Mouse (Mus musculus) liver, adult 2 months (tissue): Measurements from ENCODE around the gene Spata31d1d. TPM values are rescaled to one million over a fixed set of nuclear protein-coding genes. Genes with fewer than 3 reads are reported as not detected.
"Not testable (repeated sequence)": the region's sequence is repeated elsewhere in the genome, so short reads cannot be mapped to it uniquely, and the experiment has no call there.

Experiments used
- DNase-seq: peaks from one replicate; pipeline ENCODE4 v3.0.0-alpha.2; 2011; ENCODE audit warnings: low read depth, low spot score; ENCODE audit errors: extremely low read depth
- H3K27ac ChIP-seq: fragments of 200-500 bp; replicated peaks from 2 replicates; pipeline ENCODE4 v1.5.1; 2012; ENCODE audit warnings: low read depth, mild to moderate bottlenecking, control low read depth, inconsistent platforms, low read length; ENCODE audit not compliant: insufficient read depth
- H3K27me3 ChIP-seq: fragments of 200-500 bp; 2 replicates; pipeline ENCODE4 v1.6.1; 2012; ENCODE audit warnings: mild to moderate bottlenecking, moderate library complexity, low read length, inconsistent platforms; ENCODE audit not compliant: control insufficient read depth, insufficient read depth
- H3K36me3 ChIP-seq: fragments of 200-500 bp; 2 replicates; pipeline ENCODE4 v1.6.1; 2012; ENCODE audit warnings: low read length, inconsistent platforms; ENCODE audit not compliant: control insufficient read depth, insufficient read depth
- H3K4me1 ChIP-seq: fragments of 200-500 bp; 2 replicates; pipeline ENCODE4 v1.6.1; 2011; ENCODE audit warnings: low read length; ENCODE audit not compliant: control insufficient read depth, insufficient read depth
- H3K4me3 ChIP-seq: fragments of 200-500 bp; 2 replicates; pipeline ENCODE4 v1.5.1; 2011; ENCODE audit warnings: low read depth, mild to moderate bottlenecking, control low read depth, low read length, moderate library complexity; ENCODE audit not compliant: insufficient read depth
- H3K79me2 ChIP-seq: fragments of 200-500 bp; 2 replicates; pipeline ENCODE4 v1.6.1; 2012; ENCODE audit warnings: inconsistent platforms, mild to moderate bottlenecking, low read length, moderate library complexity; ENCODE audit not compliant: control insufficient read depth, insufficient read depth
- H3K9ac ChIP-seq: fragments of 200-500 bp; 2 replicates; pipeline ENCODE4 v1.6.1; 2012; ENCODE audit warnings: low read depth, mild to moderate bottlenecking, control low read depth, inconsistent platforms, low read length
- CTCF ChIP-seq: fragments of 200-500 bp; IDR thresholded peaks from 2 replicates; pipeline ENCODE4 v1.5.1; 2011; ENCODE audit warnings: low read depth, low read length, control low read depth
- POLR2A ChIP-seq: fragments of 200-500 bp; IDR thresholded peaks from 2 replicates; pipeline ENCODE4 v1.6.1; 2011; ENCODE audit warnings: low read length, control low read depth; ENCODE audit not compliant: insufficient read depth; ENCODE audit errors: extremely low read depth
- WGBS: fragments of 180-500 bp; shearing (Covaris S2); methylation state at CpG from one replicate; pipeline ENCODE4 v1.1.7; 2018; 5-methylcytosine and 5-hydroxymethylcytosine counted together
- polyA plus RNA-seq: library from polyadenylated mRNA; depleted of rRNA; stranded (reverse); fragments of >200 nt; gene quantifications from 2 replicates; pipeline ENCODE4 v1.2.3, GENCODE M21; 2012; rRNA removed
- total RNA-seq: library from RNA; depleted of rRNA; stranded (reverse); fragments of >200 nt; gene quantifications from 2 replicates; pipeline ENCODE4 v1.2.3, GENCODE M21; 2014; rRNA removed

Gene Spata31d1d
- total RNA-seq (not detected in 2 replicates), polyA plus RNA-seq (not detected in 2 replicates)

DNA sequence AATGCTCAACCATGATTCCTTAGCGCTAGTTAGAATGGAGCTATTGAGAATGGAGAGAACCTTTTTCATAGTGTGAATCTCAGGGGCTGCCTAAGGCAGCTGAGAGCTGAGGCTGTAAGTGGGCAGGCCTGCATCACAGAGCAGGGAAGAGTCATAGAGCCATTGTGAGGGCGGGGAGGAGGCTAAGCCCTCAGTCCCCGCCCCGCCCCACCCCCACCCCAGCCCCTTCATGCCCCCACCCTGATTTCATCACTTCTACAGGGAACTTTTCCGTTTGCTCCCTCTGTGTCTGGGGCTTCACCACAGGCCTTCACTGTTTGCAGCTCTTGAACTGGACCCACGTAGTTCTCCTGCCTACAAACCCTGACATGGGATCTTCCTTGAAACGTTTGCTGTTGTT is at the start of gene Spata31d1d:
TSS of gene Spata31d1d (minus strand) at position 101 of the 400 bp plus-strand sequence.
- no peak within 1 kb of the TSS for H3K9ac ChIP-seq
- H3K27ac ChIP-seq, result no peak within 1 kb of the TSS
- no peaks in the 10 kb centered on the region for H3K27me3 ChIP-seq
- 44% methylated on average over 7 of the region's 7 CpGs for WGBS
- TF ChIP-seq POLR2A (no peak), CTCF (no peak)
- no peaks in the 10 kb centered on the region for H3K4me1 ChIP-seq
- no peak for DNase-seq
- H3K4me3 ChIP-seq, result no peak within 1 kb of the TSS
- H3K36me3 ChIP-seq, result no peaks in the 10 kb centered on the region
- no peaks in the 10 kb centered on the region for H3K79me2 ChIP-seq

DNA sequence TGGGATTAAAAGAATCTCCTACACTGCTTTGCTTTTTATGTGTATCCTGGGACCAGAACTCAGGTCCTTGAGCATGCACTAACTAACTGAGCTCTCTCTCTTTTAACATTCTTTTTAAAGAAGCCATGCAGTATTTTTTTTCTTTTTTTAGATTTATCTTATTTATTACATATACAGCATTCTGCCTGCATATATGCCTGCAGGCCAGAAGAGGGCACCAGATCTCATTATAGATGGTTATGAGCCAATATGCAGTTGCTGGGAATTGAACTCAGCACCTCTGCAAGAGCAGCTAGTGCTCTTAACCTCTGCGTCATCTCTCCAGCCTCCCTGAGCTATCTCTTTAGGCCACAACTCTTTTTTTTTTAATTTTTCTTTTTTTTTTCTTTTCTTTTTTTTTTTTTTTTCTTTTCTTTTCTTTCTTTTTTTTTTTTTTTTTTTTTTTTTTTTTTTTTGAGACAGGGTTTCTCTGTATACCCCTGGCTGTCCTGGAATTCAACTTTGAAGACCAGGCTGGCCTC is 48.3 kb upstream of the Spata31d1d start:
- not testable (repeated sequence) for H3K4me3 ChIP-seq, DNase-seq, H3K4me1 ChIP-seq, H3K27me3 ChIP-seq, H3K27ac ChIP-seq, H3K79me2 ChIP-seq, H3K9ac ChIP-seq
- 90% methylated on average over 1 of the region's 1 CpGs for WGBS
- H3K36me3 ChIP-seq, result peaks cover 86% of the 10 kb centered on the region

DNA sequence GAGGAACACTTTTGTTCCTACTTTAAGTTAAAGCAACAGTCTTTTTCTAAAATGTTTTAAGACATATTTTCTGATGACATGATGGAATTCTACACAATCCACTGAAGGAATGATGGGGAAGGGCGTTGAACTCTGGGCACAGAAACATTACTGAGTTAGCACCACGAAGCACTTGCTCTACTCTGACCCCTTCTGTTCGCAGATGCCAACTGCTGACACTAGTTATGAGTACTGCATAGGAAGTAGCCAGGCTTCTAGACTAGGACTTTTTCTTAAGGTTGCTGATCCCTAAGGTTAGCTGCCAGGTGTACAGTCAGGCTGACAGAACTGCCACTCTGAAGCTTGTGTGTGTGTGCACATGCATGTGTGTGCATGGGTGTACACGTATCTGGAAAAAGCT is 47.7 kb upstream of the Spata31d1d start:
- H3K9ac ChIP-seq, result no peak overlapping the region
- no peak for DNase-seq
- no peak for TF ChIP-seq CTCF
- TF ChIP-seq POLR2A, result no peak
- no peaks in the 10 kb centered on the region for H3K27me3 ChIP-seq
- H3K79me2 ChIP-seq, result no peaks in the 10 kb centered on the region
- H3K4me3 ChIP-seq, result no peak overlapping the region
- 70% methylated on average over 4 of the region's 4 CpGs for WGBS
- H3K36me3 ChIP-seq, result peaks cover 81% of the 10 kb centered on the region
- H3K27ac ChIP-seq, result no peak overlapping the region
- H3K4me1 ChIP-seq, result no peaks in the 10 kb centered on the region

DNA sequence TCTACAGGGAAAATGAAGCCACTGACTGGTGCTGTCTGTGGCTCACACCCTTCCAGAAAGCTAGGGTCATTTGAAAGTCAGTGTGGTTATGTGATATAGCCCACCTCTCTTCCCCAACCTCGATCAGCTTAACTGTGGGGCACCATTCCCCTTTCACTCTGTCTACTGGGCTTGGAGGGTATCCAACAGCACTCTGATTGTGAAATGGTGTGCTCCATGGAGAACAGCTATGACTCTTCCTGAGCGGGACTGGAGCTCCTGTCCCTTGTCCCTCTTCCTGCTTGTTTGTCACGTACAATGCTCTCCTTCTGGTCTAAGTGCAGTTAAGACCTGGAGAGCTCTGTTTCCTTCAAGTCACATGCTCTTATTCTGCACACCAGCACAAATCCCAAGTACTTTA is 43.6 kb upstream of the Spata31d1d start:
- no peak for TF ChIP-seq CTCF
- no peak for TF ChIP-seq POLR2A
- Histone ChIP-seq H3K4me3 (no peak overlapping the region), H3K79me2 (no peaks in the 10 kb centered on the region), H3K4me1 (peaks cover 5% of the 10 kb centered on the region; the same call in 1 of the 2 replicates), H3K27me3 (no peaks in the 10 kb centered on the region), H3K27ac (no peak overlapping the region), H3K9ac (no peak overlapping the region), H3K36me3 (peaks cover 51% of the 10 kb centered on the region)
- peak; percentile 47 for DNase-seq
- WGBS, result 8% methylated on average over 3 of the region's 3 CpGs

DNA sequence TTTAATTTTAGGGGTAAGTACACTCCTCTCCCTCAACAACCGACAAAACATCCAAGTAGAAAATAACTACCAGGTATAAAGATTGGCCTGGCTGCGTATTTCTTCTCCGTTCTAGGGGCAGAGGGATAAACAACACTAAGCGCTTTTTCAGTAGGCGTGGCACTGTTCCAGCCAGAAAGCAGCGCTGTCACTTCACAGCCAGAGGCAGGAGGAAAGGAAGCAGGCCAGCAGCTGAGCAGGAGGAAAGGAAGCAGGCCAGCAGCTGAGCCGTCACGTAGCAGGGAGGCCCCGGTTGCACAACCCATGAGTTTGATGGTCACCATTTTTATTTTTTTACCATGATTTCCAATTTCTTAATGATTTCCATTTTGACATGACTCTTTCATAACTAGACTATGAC is 39.7 kb upstream of the Spata31d1d start:
- no peak overlapping the region for H3K9ac ChIP-seq
- H3K4me1 ChIP-seq, result peaks cover 25% of the 10 kb centered on the region
- peaks cover 17% of the 10 kb centered on the region; the same call in 1 of the 2 replicates for H3K79me2 ChIP-seq
- H3K27ac ChIP-seq, result peak overlapping the region; percentile 94
- H3K27me3 ChIP-seq, result no peaks in the 10 kb centered on the region
- WGBS, result 6% methylated on average over 9 of the region's 9 CpGs
- H3K4me3 ChIP-seq, result no peak overlapping the region
- no peak for TF ChIP-seq CTCF
- no peak for TF ChIP-seq POLR2A
- DNase-seq, result peak; percentile 78
- peaks cover 19% of the 10 kb centered on the region for H3K36me3 ChIP-seq

DNA sequence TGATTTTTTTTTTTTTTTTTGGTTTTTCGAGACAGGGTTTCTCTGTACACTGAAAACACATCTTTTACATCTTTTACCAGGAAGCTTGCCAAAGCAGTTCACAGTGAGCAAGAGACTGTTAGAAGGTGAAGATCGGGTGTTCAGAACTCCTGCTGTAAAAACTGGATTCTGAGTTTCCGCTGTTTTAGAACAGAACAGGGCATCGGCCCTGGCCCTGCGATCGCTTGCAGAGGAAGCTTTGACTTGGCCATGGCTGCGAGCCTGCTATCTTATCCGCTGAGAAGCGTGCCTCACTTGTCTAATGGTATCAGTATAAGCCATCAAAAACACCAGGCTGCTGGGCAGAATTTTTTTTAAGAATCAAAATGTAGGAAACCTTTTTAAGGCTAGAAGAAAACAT is 39.3 kb upstream of the Spata31d1d start:
- Histone ChIP-seq H3K9ac (peak overlapping the region; percentile 58), H3K4me3 (peak overlapping the region; percentile 27; the same call in 1 of the 2 replicates), H3K79me2 (peaks cover 21% of the 10 kb centered on the region), H3K27ac (peak overlapping the region; percentile 94), H3K27me3 (no peaks in the 10 kb centered on the region), H3K36me3 (peaks cover 16% of the 10 kb centered on the region), H3K4me1 (peaks cover 26% of the 10 kb centered on the region)
- no peak for DNase-seq
- TF ChIP-seq POLR2A (no peak), CTCF (no peak)
- WGBS, result 14% methylated on average over 9 of the region's 9 CpGs
